Mouse (Mus musculus) intestine, embryonic 16.5 days (tissue): ENCODE results near the gene Mnd1. TPM values are rescaled to one million over a fixed set of nuclear protein-coding genes. Genes with fewer than 3 reads are reported as not detected.

Experiments
- ATAC-seq: fragments of 200-750 bp; cut with Nextera tagmentation; 2 replicates; pipeline ENCODE4 v1.8.0; 2017; ENCODE audit warnings: moderate TSS enrichment, moderate library complexity
- H3K27ac ChIP-seq: fragments of 300-500 bp; sonication (generic); 2 replicates; pipeline ENCODE4 v1.5.1; 2014; ENCODE audit warnings: mild to moderate bottlenecking, low read length
- H3K27me3 ChIP-seq: fragments of 300-500 bp; sonication (generic); replicated peaks from 2 replicates; pipeline ENCODE4 v1.6.1; 2014; ENCODE audit warnings: low read length, control low read depth, mixed read lengths; ENCODE audit not compliant: control insufficient read depth, insufficient read depth
- H3K36me3 ChIP-seq: fragments of 300-500 bp; sonication (generic); 2 replicates; pipeline ENCODE4 v1.6.1; 2014; ENCODE audit warnings: low read length, control low read depth; ENCODE audit not compliant: control insufficient read depth, insufficient read depth
- H3K4me1 ChIP-seq: fragments of 300-500 bp; sonication (generic); 2 replicates; pipeline ENCODE4 v1.6.1; 2014; ENCODE audit warnings: low read length, control low read depth, mixed read lengths; ENCODE audit not compliant: control insufficient read depth, insufficient read depth
- H3K4me2 ChIP-seq: fragments of 300-500 bp; sonication (generic); 2 replicates; pipeline ENCODE4 v1.6.1; 2014; ENCODE audit warnings: low read depth, low read length, control low read depth
- H3K4me3 ChIP-seq: fragments of 300-500 bp; sonication (generic); 2 replicates; pipeline ENCODE4 v1.5.1; 2014; ENCODE audit warnings: mild to moderate bottlenecking, low read length
- H3K9ac ChIP-seq: fragments of 300-500 bp; sonication (generic); 2 replicates; pipeline ENCODE4 v1.6.1; 2014; ENCODE audit warnings: low read depth, low read length
- H3K9me3 ChIP-seq: fragments of 300-500 bp; sonication (generic); 2 replicates; pipeline ENCODE4 v1.6.1; 2016; ENCODE audit warnings: low read length, control low read depth; ENCODE audit not compliant: control insufficient read depth
- WGBS: fragments of 180-500 bp; shearing (Covaris S2); extraction: QIAGEN DNeasy Blood & Tissue Kit; methylation state at CpG from one replicate; pipeline ENCODE4 v1.1.7; 2014; 5-methylcytosine and 5-hydroxymethylcytosine counted together
- polyA plus RNA-seq: library from polyadenylated mRNA; unstranded; fragments of >200 nt; fragmentation: Nextera tagmentation; extraction: Ambion mirVana; gene quantifications from 2 replicates; pipeline ENCODE4 v1.2.1, GENCODE M21; 2015

Mnd1 gene
- polyA plus RNA-seq, 1 experiment from 2014 or later = 9.9 TPM

- Histone ChIP-seq H3K36me3 (no peaks in the 10 kb centered on the region), H3K4me2 (no peak overlapping the region), H3K27me3 (no peaks in the 10 kb centered on the region), H3K4me1 (0 out of 2 replicates have a peak, but pooled peaks cover 2% of the 10 kb centered on the region), H3K27ac (peak overlapping the region; percentile 43), H3K9me3 (no peaks in the 10 kb centered on the region), H3K4me3 (no peak overlapping the region), H3K9ac (no peak overlapping the region)
- WGBS = 21% methylated on average over 9 of the region's 9 CpGs
- peak; percentile 96 for ATAC-seq
Measured at GRCm38 (mm10) chr3:84048729-84049175, 106.8 kb downstream of the Mnd1 start.

GRCm38 (mm10) chr3:84046206-84046605 lies 109.4 kb downstream of the Mnd1 start:
- H3K4me1 ChIP-seq = 0 out of 2 replicates have a peak, but pooled peaks cover 2% of the 10 kb centered on the region
- 91% methylated on average over 8 of the region's 8 CpGs for WGBS

GRCm38 (mm10) chr3:84041739-84042138 lies 113.8 kb downstream of the Mnd1 start:
- Histone ChIP-seq H3K4me1 (peaks cover 2% of the 10 kb centered on the region; the same call in 1 of the 2 replicates), H3K4me2 (no peak overlapping the region), H3K4me3 (no peak overlapping the region), H3K27ac (no peak overlapping the region), H3K27me3 (no peaks in the 10 kb centered on the region), H3K36me3 (no peaks in the 10 kb centered on the region), H3K9me3 (no peaks in the 10 kb centered on the region), H3K9ac (no peak overlapping the region)
- WGBS = 84% methylated on average over 8 of the region's 8 CpGs
- ATAC-seq = no peak

More at GRCm38 (mm10) chr3:84046206-84046605, 109.4 kb downstream of the Mnd1 start:
- Histone ChIP-seq H3K27me3 (no peaks in the 10 kb centered on the region), H3K27ac (no peak overlapping the region), H3K4me3 (no peak overlapping the region), H3K9me3 (no peaks in the 10 kb centered on the region), H3K9ac (no peak overlapping the region), H3K4me2 (no peak overlapping the region), H3K36me3 (no peaks in the 10 kb centered on the region)
- ATAC-seq = no peak

- Histone ChIP-seq H3K9me3 (no peaks in the 10 kb centered on the region), H3K4me3 (peak overlapping the region; percentile 88), H3K4me1 (peaks cover 2% of the 10 kb centered on the region; the same call in 1 of the 2 replicates), H3K36me3 (no peaks in the 10 kb centered on the region), H3K4me2 (peak overlapping the region; percentile 100), H3K27me3 (no peaks in the 10 kb centered on the region), H3K27ac (peak overlapping the region; percentile 94), H3K9ac (peak overlapping the region; percentile 89)
- ATAC-seq = peak; percentile 80
- 2% methylated on average over 23 of the region's 23 CpGs for WGBS
Measured at GRCm38 (mm10) chr3:84040476-84041082, 115.0 kb downstream of the Mnd1 start.

- H3K9me3 ChIP-seq = no peaks in the 10 kb centered on the region
- H3K27ac ChIP-seq = peak within 1 kb of the TSS; percentile 94
- H3K4me1 ChIP-seq = peaks cover 2% of the 10 kb centered on the region; the same call in 1 of the 2 replicates
- under 1% methylated on average over 93 of the region's 100 CpGs for WGBS
- no peaks in the 10 kb centered on the region for H3K27me3 ChIP-seq
- peak within 1 kb of the TSS; percentile 100 for H3K4me2 ChIP-seq
- peak within 1 kb of the TSS; percentile 89 for H3K9ac ChIP-seq
- no peaks in the 10 kb centered on the region for H3K36me3 ChIP-seq
- ATAC-seq = peak; percentile 96
- peak within 1 kb of the TSS; percentile 88 for H3K4me3 ChIP-seq
Measured at GRCm38 (mm10) chr3:84039646-84040475, 115.7 kb downstream of the Mnd1 start, which contains the start of gene Tmem131l. Gene Tmem131l (minus strand): TSS chr3:84040175.

DNA sequence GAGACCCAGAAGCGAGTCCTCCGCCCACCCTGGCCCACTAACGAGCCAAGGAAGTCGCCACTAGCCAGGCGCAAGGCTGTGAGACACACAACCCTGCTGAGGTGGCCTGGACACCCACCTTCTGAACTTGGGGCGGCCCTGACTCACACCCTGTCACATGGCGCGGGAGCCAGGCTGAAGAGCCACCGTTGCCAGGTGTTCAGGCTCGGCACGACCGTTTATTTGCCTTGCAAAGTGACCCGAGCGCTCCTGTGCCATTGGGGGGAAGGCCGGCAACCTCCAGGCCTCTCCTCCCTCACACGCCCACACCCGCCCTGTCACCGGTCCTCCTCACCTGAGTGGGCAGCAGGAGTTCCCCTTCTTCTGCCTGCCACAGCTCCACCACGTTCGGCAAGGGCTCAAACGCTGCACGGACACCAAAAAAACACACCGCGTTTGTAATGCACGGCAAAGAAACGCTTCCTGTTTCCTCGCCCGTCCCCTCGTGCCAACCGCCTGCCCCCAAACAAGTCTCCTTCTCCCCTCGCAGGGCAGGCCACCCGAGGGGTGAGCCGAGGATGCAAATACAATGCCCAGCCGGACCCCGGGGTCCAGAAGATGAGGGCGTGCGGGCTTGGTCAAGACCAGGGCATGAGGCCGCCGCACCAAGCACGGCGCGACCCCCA lies 116.5 kb downstream of the Mnd1 start:
- Histone ChIP-seq H3K4me3 (peak overlapping the region; percentile 88), H3K9ac (peak overlapping the region; percentile 89), H3K27ac (peak overlapping the region; percentile 90), H3K4me2 (peak overlapping the region; percentile 100), H3K9me3 (no peaks in the 10 kb centered on the region), H3K4me1 (peaks cover 4% of the 10 kb centered on the region), H3K27me3 (no peaks in the 10 kb centered on the region), H3K36me3 (no peaks in the 10 kb centered on the region)
- WGBS = under 1% methylated on average over 42 of the region's 42 CpGs
- peak; percentile 43 for ATAC-seq

DNA sequence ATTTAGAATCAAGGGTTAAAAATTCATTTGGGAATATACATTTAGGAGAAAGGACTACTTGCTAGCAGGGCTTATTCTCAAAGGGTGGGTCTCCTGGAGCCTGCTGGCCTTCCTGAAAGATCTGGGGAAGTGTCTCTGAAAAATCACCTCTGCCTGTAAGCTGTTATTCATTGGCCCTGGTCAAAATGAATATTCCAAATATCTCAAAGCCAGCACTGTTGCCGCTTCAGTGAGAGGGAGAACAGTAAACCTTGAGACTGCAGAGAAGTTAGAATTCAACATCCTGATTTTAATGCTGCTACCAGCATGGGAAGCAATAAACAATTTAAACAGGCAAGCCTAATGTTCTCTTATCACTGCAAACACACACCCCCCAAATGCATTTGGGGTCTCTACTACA lies 117.5 kb downstream of the Mnd1 start:
- WGBS = 43% methylated on average over 1 of the region's 1 CpGs
- Histone ChIP-seq H3K9ac (no peak overlapping the region), H3K27ac (no peak overlapping the region), H3K4me3 (peak overlapping the region; percentile 88), H3K27me3 (no peaks in the 10 kb centered on the region), H3K4me1 (peaks cover 4% of the 10 kb centered on the region), H3K36me3 (no peaks in the 10 kb centered on the region), H3K4me2 (peak overlapping the region; percentile 100), H3K9me3 (no peaks in the 10 kb centered on the region)
- ATAC-seq = no peak
